Mouse (Mus musculus) MEL (cell line): Measurements from ENCODE around the gene Nacad. TPM values are rescaled to one million over a fixed set of nuclear protein-coding genes. Genes with fewer than 3 reads are reported as not detected.

Experiments used
- DNase-seq: peaks from one replicate; pipeline ENCODE4 v3.0.0; 2011; ENCODE audit warnings: low read depth, low spot score
- H3K27ac ChIP-seq: 2 replicates; pipeline ENCODE4 v1.5.1; 2012; ENCODE audit warnings: low read depth, mild to moderate bottlenecking, control low read depth, low read length, moderate library complexity; ENCODE audit not compliant: control insufficient read depth
- H3K27me3 ChIP-seq, 2 experiments: fragments of 150-350 bp in 1 of 2; sonication (generic) in 1 of 2; 2 replicates each; pipeline ENCODE4 v1.6.1; 2012; ENCODE audit warnings: low read length in 2 of 2, mild to moderate bottlenecking in 2 of 2, improper control_type of control experiment in 1 of 2, moderate library complexity in 1 of 2; ENCODE audit not compliant: insufficient read depth in 2 of 2, control insufficient read depth in 1 of 2
- H3K36me3 ChIP-seq, 2 experiments: 2 replicates each; pipeline ENCODE4 v1.6.1; 2012 to 2014; ENCODE audit warnings: low read length in 2 of 2, improper control_type of control experiment in 1 of 2, inconsistent platforms in 1 of 2, mild to moderate bottlenecking in 1 of 2; ENCODE audit not compliant: insufficient read depth in 2 of 2, control insufficient read depth in 1 of 2
- H3K4me1 ChIP-seq, 2 experiments: fragments of 150-350 bp in 1 of 2; sonication (generic) in 1 of 2; 2 replicates each; pipeline ENCODE4 v1.6.1; 2012; ENCODE audit warnings: low read length in 2 of 2, improper control_type of control experiment in 1 of 2, mild to moderate bottlenecking in 1 of 2; ENCODE audit not compliant: insufficient read depth in 2 of 2, control insufficient read depth in 1 of 2
- H3K4me3 ChIP-seq, 2 experiments: fragments of 150-350 bp in 1 of 2; sonication (generic) in 1 of 2; 2 replicates each; pipeline ENCODE4 v1.5.1; 2012; ENCODE audit warnings: low read depth in 2 of 2, low read length in 2 of 2, mild to moderate bottlenecking in 2 of 2, moderate library complexity in 2 of 2, control low read depth in 1 of 2, improper control_type of control experiment in 1 of 2; ENCODE audit not compliant: control insufficient read depth in 1 of 2, insufficient read depth in 1 of 2
- H3K79me2 ChIP-seq: 2 replicates; pipeline ENCODE4 v1.6.1; 2012; ENCODE audit warnings: mild to moderate bottlenecking, low read length, moderate library complexity; ENCODE audit not compliant: control insufficient read depth, poor library complexity, insufficient read depth
- H3K9ac ChIP-seq: 2 replicates; pipeline ENCODE4 v1.6.1; 2012; ENCODE audit warnings: low read depth, mild to moderate bottlenecking, control low read depth, low read length, moderate library complexity; ENCODE audit not compliant: control insufficient read depth, poor library complexity, severe bottlenecking
- H3K9me3 ChIP-seq: fragments of 150-350 bp; sonication (generic); replicated peaks from 2 replicates; pipeline ENCODE4 v1.6.1; 2012; ENCODE audit warnings: mild to moderate bottlenecking, low read length, improper control_type of control experiment, moderate library complexity; ENCODE audit not compliant: insufficient read depth
- CHD1 ChIP-seq: IDR thresholded peaks from 2 replicates; pipeline ENCODE4 v1.6.1; 2012; ENCODE audit warnings: low read depth, mild to moderate bottlenecking, inconsistent platforms, low read length, improper control_type of control experiment
- E2F4 ChIP-seq: IDR thresholded peaks from 2 replicates; pipeline ENCODE4 v1.6.1; 2011; ENCODE audit warnings: low read depth, low read length, improper control_type of control experiment, borderline replicate concordance
- EP300 ChIP-seq, 2 experiments: IDR thresholded peaks; 2 replicates each; pipeline ENCODE4 v1.6.1; 2011; ENCODE audit warnings: improper control_type of control experiment in 2 of 2, low read length in 2 of 2, low read depth in 1 of 2, mild to moderate bottlenecking in 1 of 2
- GABPA ChIP-seq: IDR thresholded peaks from 2 replicates; pipeline ENCODE4 v1.6.1; 2012; ENCODE audit warnings: low read depth, mild to moderate bottlenecking, inconsistent platforms, low read length, improper control_type of control experiment, moderate library complexity
- GATA1 ChIP-seq: IDR thresholded peaks from 2 replicates; pipeline ENCODE4 v1.6.1; 2011; ENCODE audit warnings: low read depth, low read length, improper control_type of control experiment
- KAT2A ChIP-seq: conservative IDR thresholded peaks from 2 replicates; pipeline ENCODE4 v1.6.1; 2012; ENCODE audit warnings: low read depth, low read length, improper control_type of control experiment, inconsistent platforms
- MAX ChIP-seq: IDR thresholded peaks from 2 replicates; pipeline ENCODE4 v1.6.1; 2011; ENCODE audit warnings: low read length, improper control_type of control experiment
- MEF2A ChIP-seq: IDR thresholded peaks from 2 replicates; pipeline ENCODE4 v1.6.1; 2014; ENCODE audit warnings: low read depth, mild to moderate bottlenecking, inconsistent platforms, low read length, improper control_type of control experiment; ENCODE audit not compliant: poor library complexity, insufficient replicate concordance, severe bottlenecking; ENCODE audit errors: extremely low read depth
- MXI1 ChIP-seq: IDR thresholded peaks from 2 replicates; pipeline ENCODE4 v1.6.1; 2011; ENCODE audit warnings: mild to moderate bottlenecking, low read depth, low read length, improper control_type of control experiment
- NELFE ChIP-seq: IDR thresholded peaks from 2 replicates; pipeline ENCODE4 v1.6.1; 2011; ENCODE audit warnings: low read depth, low read length, improper control_type of control experiment
- POLR2A ChIP-seq, 2 experiments: IDR thresholded peaks; 2 replicates each; pipeline ENCODE4 v1.6.1; 2011 to 2012; ENCODE audit warnings: low read length in 2 of 2, mild to moderate bottlenecking in 2 of 2, control low read depth in 1 of 2, improper control_type of control experiment in 1 of 2, low read depth in 1 of 2, moderate library complexity in 1 of 2; ENCODE audit not compliant: control insufficient read depth in 1 of 2, insufficient read depth in 1 of 2, poor library complexity in 1 of 2
- POLR2AphosphoS5 ChIP-seq: IDR thresholded peaks from 2 replicates; pipeline ENCODE4 v1.6.1; 2012; ENCODE audit warnings: low read depth, borderline replicate concordance, mild to moderate bottlenecking, inconsistent platforms, low read length, moderate library complexity, mixed read lengths
- RAD21 ChIP-seq: IDR thresholded peaks from 2 replicates; pipeline ENCODE4 v1.6.1; 2011; ENCODE audit warnings: mild to moderate bottlenecking, low read depth, low read length, improper control_type of control experiment
- SIN3A ChIP-seq: IDR thresholded peaks from 2 replicates; pipeline ENCODE4 v1.6.1; 2012; ENCODE audit warnings: low read length, improper control_type of control experiment, inconsistent platforms
- TBP ChIP-seq: IDR thresholded peaks from 2 replicates; pipeline ENCODE4 v1.8.0; 2011; ENCODE audit warnings: low read depth, low read length, improper control_type of control experiment
- TCF12 ChIP-seq: IDR thresholded peaks from 2 replicates; pipeline ENCODE4 v1.6.1; 2014; ENCODE audit warnings: low read depth, mild to moderate bottlenecking, inconsistent platforms, low read length, improper control_type of control experiment, moderate library complexity
- UBTF ChIP-seq: IDR thresholded peaks from 2 replicates; pipeline ENCODE4 v1.6.1; 2012; ENCODE audit warnings: low read depth, mild to moderate bottlenecking, inconsistent platforms, low read length, improper control_type of control experiment, moderate library complexity, borderline replicate concordance; ENCODE audit not compliant: insufficient read depth
- USF1 ChIP-seq: IDR thresholded peaks from 2 replicates; pipeline ENCODE4 v1.6.1; 2014; ENCODE audit warnings: low read depth, mild to moderate bottlenecking, inconsistent platforms, low read length, improper control_type of control experiment, moderate library complexity
- USF2 ChIP-seq, 2 experiments: IDR thresholded peaks; 2 replicates each; pipeline ENCODE4 v1.6.1; 2011 to 2012; ENCODE audit warnings: improper control_type of control experiment in 2 of 2, low read length in 2 of 2, borderline replicate concordance in 1 of 2, inconsistent platforms in 1 of 2, low read depth in 1 of 2, mild to moderate bottlenecking in 1 of 2; ENCODE audit not compliant: insufficient read depth in 1 of 2
- ZKSCAN1 ChIP-seq: IDR thresholded peaks from 2 replicates; pipeline ENCODE4 v1.6.1; 2012; ENCODE audit warnings: low read depth, mild to moderate bottlenecking, inconsistent platforms, low read length, improper control_type of control experiment, moderate library complexity
- polyA plus RNA-seq, 2 experiments: library from polyadenylated mRNA; stranded (reverse) in 1 of 2; unstranded in 1 of 2; fragments of >175 nt in 1 of 2; fragments of >200 nt in 1 of 2; gene quantifications; 2 replicates each; pipeline versions ENCODE4 v1.2.1 to v1.2.4; 2012; ENCODE audit warnings: low replicate concordance in 2 of 2, low read depth in 1 of 2; ENCODE audit not compliant: insufficient read length in 2 of 2, insufficient read depth in 1 of 2, missing spikeins in 1 of 2
- total RNA-seq: library from RNA; depleted of rRNA; stranded (reverse); fragments of 300-350 nt; gene quantifications from 2 replicates; pipeline ENCODE4 v1.2.3, GENCODE M21; 2012

Nacad gene
- total and polyA plus RNA-seq, 3 experiments: 0.12 to 0.32 TPM; not detected in 1

- no peak overlapping the region for H3K27ac ChIP-seq
Observed at GRCm38 (mm10) chr11:6596205-6596604, 9.6 kb downstream of the Nacad start.

GRCm38 (mm10) chr11:6595339-6595738 is 10.5 kb downstream of the Nacad start:
- TF ChIP-seq USF2 (IDR thresholded peaks at IDR 0.05; ENCODE audit: borderline replicate concordance in 1 of 2, insufficient read depth in 1 of 2, low read depth in 1 of 2, low read length in 2 of 2) (no peak), MEF2A (no peak), KAT2A (no peak), CHD1 (no peak), MAX (no peak), EP300 (IDR thresholded peaks at IDR 0.05; ENCODE audit: low read depth in 1 of 2, low read length in 2 of 2) (peak in 1 of 2 experiments; percentile 33; a peak in 2 of 4 replicates), MXI1 (no peak), TCF12 (0 out of 2 replicates have a peak, but pooled peaks have one; percentile 14), RAD21 (no peak), SIN3A (no peak), USF1 (no peak)
- H3K36me3 ChIP-seq: peaks cover 6 to 18% of the 10 kb centered on the region in 2 experiments
- peaks cover 0 to 8% of the 10 kb centered on the region in 2 experiments; a peak in 3 of 4 replicates for H3K4me1 ChIP-seq
- no peaks in the 10 kb centered on the region for H3K79me2 ChIP-seq
- DNase-seq: no peak
- no peak overlapping the region for H3K4me3 ChIP-seq
- H3K9ac ChIP-seq: no peak overlapping the region
- H3K27me3 ChIP-seq: no peaks in the 10 kb centered on the region
- H3K9me3 ChIP-seq: no peaks in the 10 kb centered on the region
- peak overlapping the region; percentile 38 for H3K27ac ChIP-seq

More at GRCm38 (mm10) chr11:6596205-6596604, 9.6 kb downstream of the Nacad start:
- H3K4me3 ChIP-seq: no peak overlapping the region
- no peak for DNase-seq
- H3K9ac ChIP-seq: no peak overlapping the region
- H3K4me1 ChIP-seq: peaks cover 0 to 3% of the 10 kb centered on the region in 2 experiments; a peak in 1 of 4 replicates
- peaks cover under 1 to 16% of the 10 kb centered on the region in 2 experiments; a peak in 3 of 4 replicates for H3K36me3 ChIP-seq
- H3K79me2 ChIP-seq: no peaks in the 10 kb centered on the region
- H3K27me3 ChIP-seq: no peaks in the 10 kb centered on the region
- TF ChIP-seq RAD21 (no peak), MEF2A (no peak), ZKSCAN1 (no peak), MAX (no peak), TCF12 (no peak), POLR2A (IDR thresholded peaks at IDR 0.05; ENCODE audit: control insufficient read depth in 1 of 2, insufficient read depth in 1 of 2, low read depth in 1 of 2, low read length in 2 of 2, poor library complexity in 1 of 2) (no peak), POLR2AphosphoS5 (no peak), SIN3A (no peak), UBTF (no peak), EP300 (IDR thresholded peaks at IDR 0.05; ENCODE audit: low read depth in 1 of 2, low read length in 2 of 2) (no peak), CHD1 (no peak), TBP (no peak), E2F4 (no peak), GATA1 (no peak), NELFE (no peak), GABPA (no peak)
- no peaks in the 10 kb centered on the region for H3K9me3 ChIP-seq
